Mouse (Mus musculus): ENCODE results near the gene Catsperg2. TPM values are rescaled to one million over a fixed set of nuclear protein-coding genes. Genes with fewer than 3 reads are reported as not detected.
A peak's percentile ranks its signal among the peaks of the same experiment; 100 is the strongest.
"Not testable (repeated sequence)": the region's sequence is repeated elsewhere in the genome, so short reads cannot be mapped to it uniquely, and the experiment has no call there.

Catsperg2 gene
- not detected in 2 replicates for polyA plus RNA-seq (2015; fragmentation: Nextera tagmentation; extraction: Ambion mirVana)

GRCm38 (mm10) chr7:29726860-29727259 is at the start of gene Catsperg2:
TSS of gene Catsperg2 (minus strand) at chr7:29727032.
- DNase-seq (ENCODE audit: low spot score): not testable (repeated sequence)

DNA sequence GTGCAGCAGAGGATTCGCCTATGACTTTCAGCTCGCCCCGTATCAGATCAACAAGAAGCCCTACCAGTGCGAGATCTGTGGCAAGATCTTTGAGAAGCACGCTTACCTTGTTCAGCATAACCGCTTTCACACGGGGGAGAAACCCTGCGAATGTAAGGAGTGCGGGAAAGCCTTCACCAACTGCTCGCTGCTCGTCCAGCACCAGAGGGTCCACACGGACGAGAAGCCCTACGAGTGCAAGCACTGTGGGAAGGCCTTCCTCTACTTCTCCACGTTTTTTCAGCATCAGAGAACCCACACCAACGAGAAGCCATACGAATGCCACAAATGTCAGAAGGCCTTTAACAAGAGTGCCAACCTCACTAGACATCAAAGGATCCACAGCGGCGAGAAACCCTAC is 49.7 kb upstream of the Catsperg2 start:
- no peak for DNase-seq (ENCODE audit: low spot score)

GRCm38 (mm10) chr7:29774371-29774770 is 47.5 kb upstream of the Catsperg2 start:
- no peak for DNase-seq (ENCODE audit: low spot score)

DNA sequence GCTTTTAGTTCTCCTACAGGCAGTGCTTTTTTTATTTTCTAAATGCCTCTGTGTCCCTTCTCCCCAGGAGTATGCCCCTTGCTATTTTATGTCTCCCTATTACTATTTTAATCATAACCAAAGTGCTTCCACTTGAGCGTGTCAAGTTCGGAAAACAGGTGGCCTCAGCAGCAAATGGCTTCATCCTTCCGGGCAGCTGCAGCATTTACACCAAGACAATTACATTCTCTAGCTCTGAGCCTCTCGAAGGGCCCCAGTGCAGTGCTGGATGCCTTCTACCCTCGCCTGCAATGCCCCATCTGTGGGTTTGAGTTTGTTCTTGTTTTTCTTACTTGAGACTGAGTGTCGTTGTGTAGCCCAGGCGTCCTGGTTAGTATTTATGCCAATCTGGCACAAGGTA is 46.7 kb upstream of the Catsperg2 start:
- no peak for DNase-seq (ENCODE audit: low spot score)

- no peak for DNase-seq (ENCODE audit: low spot score)
These were observed 42.1 kb upstream of the Catsperg2 start for GRCm38 (mm10) chr7:29768980-29769379.

DNA sequence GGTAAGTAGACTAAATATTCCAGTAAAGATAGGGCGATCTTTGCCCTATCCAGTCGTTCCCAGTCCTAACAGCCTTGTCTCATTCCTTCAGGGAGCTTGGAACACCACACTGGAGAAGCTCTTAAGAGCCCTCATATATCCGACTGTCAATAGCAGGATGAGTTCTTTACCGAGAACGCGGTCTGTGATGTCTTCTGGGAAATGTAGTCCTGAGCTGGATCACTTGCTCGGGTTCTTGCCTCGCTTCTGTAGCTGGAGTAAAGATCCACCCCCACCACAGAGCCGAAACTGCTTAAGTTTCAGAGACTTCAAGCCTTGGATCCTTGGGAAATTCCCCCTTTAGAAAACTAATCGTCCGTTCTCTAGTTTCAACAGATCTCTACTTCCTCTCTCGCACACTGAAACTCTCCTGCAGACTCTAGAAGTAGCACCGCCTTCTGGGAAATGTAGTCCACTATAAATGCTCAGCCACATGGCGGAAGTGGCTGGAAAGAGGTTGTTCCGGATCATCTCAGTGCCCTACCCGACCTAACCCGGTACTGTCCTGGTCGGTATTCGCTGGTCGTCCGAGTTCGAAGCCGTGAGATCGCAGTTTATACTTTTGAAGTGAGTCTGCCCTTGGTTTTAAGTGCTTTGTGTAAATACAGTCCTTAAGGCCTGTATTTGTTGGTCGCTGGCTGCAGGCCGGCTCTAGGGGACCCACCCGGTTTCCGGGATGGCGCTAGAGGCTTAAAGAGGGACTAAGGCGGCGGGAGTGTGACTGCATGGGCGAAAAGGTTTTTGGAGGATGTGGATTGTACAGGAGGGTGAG is 41.5 kb upstream of the Catsperg2 start, which contains the start of gene Zfp84:
Gene Zfp84 (plus strand): TSS at position 463 of the 811 bp plus-strand sequence.
- peak; percentile 92 for DNase-seq (ENCODE audit: low spot score)

DNA sequence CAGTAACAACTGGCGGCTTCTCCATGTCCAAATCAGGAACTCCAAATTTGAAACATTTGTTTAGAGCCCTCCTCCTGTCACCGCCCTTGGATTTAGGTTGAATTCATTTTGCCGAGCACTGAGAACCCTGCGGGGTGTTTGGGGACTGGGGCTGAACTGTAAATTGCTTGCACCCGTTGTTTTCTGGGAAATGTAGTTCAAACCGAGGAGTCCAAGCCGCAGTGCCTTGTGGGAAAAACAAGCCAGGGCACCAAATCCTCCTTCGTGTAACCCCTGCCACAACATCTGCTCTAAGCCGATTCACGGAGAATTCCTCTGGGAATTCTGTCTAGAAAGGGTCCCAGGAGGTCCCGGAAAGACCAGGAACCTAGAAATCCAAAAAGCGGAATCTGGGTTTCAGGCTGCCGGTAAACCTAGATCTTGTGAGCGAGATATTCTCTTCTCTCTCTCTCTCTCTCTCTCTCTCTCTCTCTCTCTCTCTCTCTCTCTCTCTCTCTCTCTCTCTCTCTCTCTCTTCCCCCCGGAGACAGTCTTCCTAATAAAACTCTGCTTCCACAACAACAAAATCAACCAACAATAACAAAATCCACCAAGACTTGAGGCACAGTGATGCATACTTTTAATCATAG is 40.3 kb upstream of the Catsperg2 start:
- DNase-seq (ENCODE audit: low spot score): peak; percentile 84

GRCm38 (mm10) chr7:29764702-29765101 is 37.9 kb upstream of the Catsperg2 start:
- DNase-seq (ENCODE audit: low spot score): no peak

- no peak for DNase-seq (ENCODE audit: low spot score)
These were observed 33.6 kb upstream of the Catsperg2 start for GRCm38 (mm10) chr7:29760476-29760875.

DNA sequence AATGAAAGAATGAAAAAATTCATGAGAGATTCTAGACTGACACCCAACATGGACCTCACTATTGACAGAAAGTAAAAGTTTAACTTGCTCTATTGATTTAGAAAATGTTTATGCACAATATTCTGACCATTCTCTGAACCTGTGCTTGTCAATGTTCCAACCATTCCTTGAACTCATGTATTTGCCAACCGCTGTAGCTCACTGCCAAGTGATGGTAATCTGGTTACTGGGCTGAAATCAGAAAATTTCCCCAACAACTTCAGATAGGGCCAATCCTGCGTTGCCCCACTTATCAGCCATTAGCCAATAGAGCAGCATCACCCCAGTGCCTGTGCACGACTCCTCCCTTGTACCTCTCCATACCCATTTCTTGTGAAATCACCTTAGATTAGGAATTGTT is 15.4 kb upstream of the Catsperg2 start:
- no peak for DNase-seq (ENCODE audit: low spot score)

- DNase-seq (ENCODE audit: low spot score): no peak
These were observed 1.2 kb upstream of the Catsperg2 start for GRCm38 (mm10) chr7:29728055-29728454.

- DNase-seq (ENCODE audit: low spot score): not testable (repeated sequence)
These were observed 1.2 kb downstream of the Catsperg2 start for GRCm38 (mm10) chr7:29725461-29726142.

DNA sequence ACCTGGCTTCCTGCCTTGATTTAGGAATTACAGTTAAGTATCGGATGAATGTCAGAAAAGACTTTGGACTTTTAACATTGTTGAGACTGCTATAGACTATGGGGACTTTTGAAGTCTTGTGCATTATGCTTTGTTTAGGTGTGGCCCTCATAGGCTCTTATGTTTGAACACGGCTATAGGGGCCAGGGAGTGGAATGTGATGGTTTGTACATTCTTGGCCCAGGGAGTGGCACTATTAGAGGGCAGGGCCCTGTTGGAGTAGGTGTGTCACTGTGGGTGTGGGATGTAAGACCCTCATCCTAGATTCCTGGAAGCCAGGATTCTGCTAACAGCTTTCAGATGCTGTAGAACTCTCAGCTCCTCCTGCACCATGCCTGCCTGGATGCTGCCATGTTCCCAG is 17.9 kb downstream of the Catsperg2 start:
- not testable (repeated sequence) for DNase-seq (ENCODE audit: low spot score)

DNA sequence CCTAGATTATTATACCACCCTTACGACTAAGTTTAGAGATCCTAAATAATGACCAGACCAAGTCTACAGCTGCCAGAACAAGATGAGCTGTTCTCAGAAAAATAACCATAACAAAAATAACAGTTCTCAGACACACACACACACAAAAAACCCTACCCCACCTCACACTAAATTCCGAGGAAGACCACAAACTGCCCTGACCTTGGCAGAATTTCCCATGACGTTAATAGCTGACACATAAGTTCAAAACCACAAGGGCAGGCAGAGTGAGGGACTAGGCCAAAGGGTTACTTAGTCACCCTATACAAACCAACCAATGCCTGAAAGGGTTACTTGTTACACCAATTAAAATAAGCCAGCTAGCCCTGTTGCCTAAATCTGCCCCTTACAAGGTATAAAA is 31.6 kb downstream of the Catsperg2 start:
- DNase-seq (ENCODE audit: low spot score): not testable (repeated sequence)

- DNase-seq (ENCODE audit: low spot score): no peak
These were observed 45.0 kb downstream of the Catsperg2 start for GRCm38 (mm10) chr7:29681868-29682267.

MicroRNA genes within 50 kb of the gene (microRNA counts, 519-probe panel; counts per million panel counts)
- 473 counts per million, percentile 71 among the panel's probes with 10 or more counts for microRNA mmu-miR-1964

Small RNA genes within 50 kb of the gene (microRNA-seq; reads per million reads assigned to microRNA genes)
- gene Mir1964 (ENCODE audit: borderline number of aligned reads): 8.3 reads per million, percentile 15 among the genes with 10 or more reads in this experiment

Other genes starting within 250 kb of the Catsperg2 start
- 5.3 and 5.9 TPM in 2 replicates for gene Sipa1l3, start 208.4 kb downstream of the Catsperg2 start, polyA plus RNA-seq (2015; fragmentation: Nextera tagmentation; extraction: Ambion mirVana)
- gene Zfp84, start 41.5 kb upstream of the Catsperg2 start, polyA plus RNA-seq (2015; fragmentation: Nextera tagmentation; extraction: Ambion mirVana): 12.8 TPM in 2 replicates
- gene Zfp30, start 57.0 kb upstream of the Catsperg2 start, polyA plus RNA-seq (2015; fragmentation: Nextera tagmentation; extraction: Ambion mirVana): 2.1 and 2.6 TPM in 2 replicates
- 10.4 and 11.7 TPM in 2 replicates for gene Zfp790, start 89.1 kb upstream of the Catsperg2 start, polyA plus RNA-seq (2015; fragmentation: Nextera tagmentation; extraction: Ambion mirVana)
- gene Zfp940, start 126.6 kb upstream of the Catsperg2 start, polyA plus RNA-seq (2015; fragmentation: Nextera tagmentation; extraction: Ambion mirVana): 4.6 and 4.8 TPM in 2 replicates
- gene Zfp420, start 132.9 kb upstream of the Catsperg2 start, polyA plus RNA-seq (2015; fragmentation: Nextera tagmentation; extraction: Ambion mirVana): 3.0 and 3.1 TPM in 2 replicates
- 6.4 and 6.9 TPM in 2 replicates for gene Zfp27, start 179.5 kb upstream of the Catsperg2 start, polyA plus RNA-seq (2015; fragmentation: Nextera tagmentation; extraction: Ambion mirVana)
- 0.90 and 1.1 TPM in 2 replicates for gene Zfp383, start 181.2 kb upstream of the Catsperg2 start, polyA plus RNA-seq (2015; fragmentation: Nextera tagmentation; extraction: Ambion mirVana)
- gene Zfp74, start 227.1 kb upstream of the Catsperg2 start, polyA plus RNA-seq (2015; fragmentation: Nextera tagmentation; extraction: Ambion mirVana): 6.8 and 9.2 TPM in 2 replicates